Mouse (Mus musculus): ENCODE measurements around the gene Zfp61. TPM values are rescaled to one million over a fixed set of nuclear protein-coding genes. Genes with fewer than 3 reads are reported as not detected.

The Zfp61 gene
- polyA plus RNA-seq, 1 experiment from 2014 or later: 42.7 TPM

GRCm38 (mm10) chr7:24259306-24259999, 41.6 kb downstream of the Zfp61 start:
- no peak for ATAC-seq (ENCODE audit: insufficient number of reproducible peaks, insufficient read depth, low FRiP score, low read depth)
- Histone ChIP-seq H3K27me3 (ENCODE audit: control insufficient read depth, insufficient read depth, low read length) (no peaks in the 10 kb centered on the region), H3K36me3 (ENCODE audit: control insufficient read depth, insufficient read depth, low read length) (peaks cover 6% of the 10 kb centered on the region; the same call in 1 of the 2 replicates), H3K9ac (replicated peaks; ENCODE audit: low read depth, low read length) (no peak overlapping the region), H3K4me2 (replicated peaks; ENCODE audit: low read depth, low read length) (no peak overlapping the region), H3K9me3 (ENCODE audit: control insufficient read depth, low read depth, low read length) (no peaks in the 10 kb centered on the region), H3K27ac (ENCODE audit: low read length) (no peak overlapping the region), H3K4me1 (ENCODE audit: control insufficient read depth, insufficient read depth, low read length) (no peaks in the 10 kb centered on the region), H3K4me3 (ENCODE audit: low read depth, low read length) (no peak overlapping the region)
- WGBS: 89% methylated on average over 13 of the region's 13 CpGs

- H3K4me1 ChIP-seq (ENCODE audit: control insufficient read depth, insufficient read depth, low read length): no peaks in the 10 kb centered on the region
- H3K4me2 ChIP-seq (replicated peaks; ENCODE audit: low read depth, low read length): peak within 1 kb of the TSS; percentile 62
- H3K4me3 ChIP-seq (ENCODE audit: low read depth, low read length): peak within 1 kb of the TSS; percentile 51
- no peak within 1 kb of the TSS; the same call in 1 of the 2 replicates for H3K27ac ChIP-seq (ENCODE audit: low read length)
- ATAC-seq (ENCODE audit: insufficient number of reproducible peaks, insufficient read depth, low FRiP score, low read depth): peak; percentile 87
- peak within 1 kb of the TSS; percentile 69 for H3K9ac ChIP-seq (replicated peaks; ENCODE audit: low read depth, low read length)
- H3K9me3 ChIP-seq (ENCODE audit: control insufficient read depth, low read depth, low read length): no peaks in the 10 kb centered on the region
- no peaks in the 10 kb centered on the region for H3K27me3 ChIP-seq (ENCODE audit: control insufficient read depth, insufficient read depth, low read length)
- WGBS: 15% methylated on average over 21 of the region's 21 CpGs
- H3K36me3 ChIP-seq (ENCODE audit: control insufficient read depth, insufficient read depth, low read length): peaks cover 2% of the 10 kb centered on the region; the same call in 1 of the 2 replicates
Measured at GRCm38 (mm10) chr7:24254633-24255474, 46.2 kb downstream of the Zfp61 start, which contains the start of gene Zfp108. TSS of gene Zfp108 (plus strand) at chr7:24254794.

GRCm38 (mm10) chr7:24253779-24254615, 47.0 kb downstream of the Zfp61 start:
- peak overlapping the region; percentile 62 for H3K4me2 ChIP-seq (replicated peaks; ENCODE audit: low read depth, low read length)
- peak overlapping the region; percentile 51 for H3K4me3 ChIP-seq (ENCODE audit: low read depth, low read length)
- ATAC-seq (ENCODE audit: insufficient number of reproducible peaks, insufficient read depth, low FRiP score, low read depth): peak; percentile 35; the same call in 1 of the 2 replicates

More at GRCm38 (mm10) chr7:24253779-24254615, 47.0 kb downstream of the Zfp61 start:
- H3K9ac ChIP-seq (replicated peaks; ENCODE audit: low read depth, low read length): no peak overlapping the region
- H3K9me3 ChIP-seq (ENCODE audit: control insufficient read depth, low read depth, low read length): no peaks in the 10 kb centered on the region
- no peaks in the 10 kb centered on the region for H3K27me3 ChIP-seq (ENCODE audit: control insufficient read depth, insufficient read depth, low read length)
- no peaks in the 10 kb centered on the region for H3K4me1 ChIP-seq (ENCODE audit: control insufficient read depth, insufficient read depth, low read length)
- WGBS: 63% methylated on average over 9 of the region's 9 CpGs
- no peaks in the 10 kb centered on the region for H3K36me3 ChIP-seq (ENCODE audit: control insufficient read depth, insufficient read depth, low read length)
- H3K27ac ChIP-seq (ENCODE audit: low read length): no peak overlapping the region

Small RNA genes lying within 50 kb of the gene (microRNA-seq; reads per million reads assigned to microRNA genes)
- gene Gm27592: not detected

Other genes starting within 250 kb of the Zfp61 start
- gene Vmn1r183, start 248.0 kb downstream of the Zfp61 start, polyA plus RNA-seq (2014; fragmentation: Nextera tagmentation; extraction: Ambion mirVana): not detected in 2 replicates
- gene Zfp180, start 219.3 kb downstream of the Zfp61 start, polyA plus RNA-seq (2014; fragmentation: Nextera tagmentation; extraction: Ambion mirVana): 21.4 and 23.2 TPM in 2 replicates
- gene Zfp112, start 188.9 kb downstream of the Zfp61 start, polyA plus RNA-seq (2014; fragmentation: Nextera tagmentation; extraction: Ambion mirVana): 5.4 and 6.3 TPM in 2 replicates
- gene Zfp235, start 167.1 kb downstream of the Zfp61 start, polyA plus RNA-seq (2014; fragmentation: Nextera tagmentation; extraction: Ambion mirVana): 21.7 and 22.2 TPM in 2 replicates
- 5.9 and 8.0 TPM in 2 replicates for gene Zfp114, start 126.2 kb downstream of the Zfp61 start, polyA plus RNA-seq (2014; fragmentation: Nextera tagmentation; extraction: Ambion mirVana)
- gene Zfp111, start 89.8 kb downstream of the Zfp61 start, polyA plus RNA-seq (2014; fragmentation: Nextera tagmentation; extraction: Ambion mirVana): 13.5 and 14.9 TPM in 2 replicates
- gene Zfp109, start 63.7 kb downstream of the Zfp61 start, polyA plus RNA-seq (2014; fragmentation: Nextera tagmentation; extraction: Ambion mirVana): 6.3 and 6.4 TPM in 2 replicates
- gene Zfp108, start 46.4 kb downstream of the Zfp61 start, polyA plus RNA-seq (2014; fragmentation: Nextera tagmentation; extraction: Ambion mirVana): 4.5 and 4.7 TPM in 2 replicates
- 8.3 and 9.7 TPM in 2 replicates for gene Zfp93, start 30.8 kb downstream of the Zfp61 start, polyA plus RNA-seq (2014; fragmentation: Nextera tagmentation; extraction: Ambion mirVana)
- gene Zfp94, start 15.4 kb upstream of the Zfp61 start, polyA plus RNA-seq (2014; fragmentation: Nextera tagmentation; extraction: Ambion mirVana): 10.6 and 13.2 TPM in 2 replicates
- gene Tescl, start 32.7 kb upstream of the Zfp61 start, polyA plus RNA-seq (2014; fragmentation: Nextera tagmentation; extraction: Ambion mirVana): 0.41 TPM in 1 of 2 replicates, not detected in the other
- not detected in 2 replicates for gene Lypd5, start 48.0 kb upstream of the Zfp61 start, polyA plus RNA-seq (2014; fragmentation: Nextera tagmentation; extraction: Ambion mirVana)
- gene Kcnn4, start 69.0 kb upstream of the Zfp61 start, polyA plus RNA-seq (2014; fragmentation: Nextera tagmentation; extraction: Ambion mirVana): 2.4 and 3.0 TPM in 2 replicates
- 23.2 and 26.6 TPM in 2 replicates for gene Smg9, start 98.4 kb upstream of the Zfp61 start, polyA plus RNA-seq (2014; fragmentation: Nextera tagmentation; extraction: Ambion mirVana)
- not detected in 2 replicates for gene Irgc1, start 151.1 kb upstream of the Zfp61 start, polyA plus RNA-seq (2014; fragmentation: Nextera tagmentation; extraction: Ambion mirVana)
- 12.6 and 14.7 TPM in 2 replicates for gene Plaur, start 161.3 kb upstream of the Zfp61 start, polyA plus RNA-seq (2014; fragmentation: Nextera tagmentation; extraction: Ambion mirVana)
- 1.4 and 1.5 TPM in 2 replicates for gene Cadm4, start 180.8 kb upstream of the Zfp61 start, polyA plus RNA-seq (2014; fragmentation: Nextera tagmentation; extraction: Ambion mirVana)
- gene Zfp428, start 205.8 kb upstream of the Zfp61 start, polyA plus RNA-seq (2014; fragmentation: Nextera tagmentation; extraction: Ambion mirVana): 28.5 and 30.9 TPM in 2 replicates
- gene AC161166.1, start 211.2 kb upstream of the Zfp61 start, polyA plus RNA-seq (2014; fragmentation: Nextera tagmentation; extraction: Ambion mirVana): 0.21 and 0.29 TPM in 2 replicates
- gene Irgq, start 229.5 kb upstream of the Zfp61 start, polyA plus RNA-seq (2014; fragmentation: Nextera tagmentation; extraction: Ambion mirVana): 8.9 and 9.0 TPM in 2 replicates
- 0.73 and 1.3 TPM in 2 replicates for gene Pinlyp, start 244.9 kb upstream of the Zfp61 start, polyA plus RNA-seq (2014; fragmentation: Nextera tagmentation; extraction: Ambion mirVana)
- gene Xrcc1, start 245.1 kb upstream of the Zfp61 start, polyA plus RNA-seq (2014; fragmentation: Nextera tagmentation; extraction: Ambion mirVana): 93.0 and 110 TPM in 2 replicates

Measured in stomach, embryonic 14.5 days (tissue).